Mouse (Mus musculus) urinary bladder, postnatal 25 days (tissue): ENCODE results near the gene Nelfb.

ENCODE experiments used
- DNase-seq: peaks from one replicate; pipeline ENCODE4 v3.0.0; 2022; ENCODE audit warnings: low spot score

Gene Nelfb

GRCm38 (mm10) chr2:25196172-25196954, 14.9 kb downstream of the Nelfb start, which contains the start of gene Tor4a:
Gene Tor4a, minus strand, starts transcription at chr2:25196886.
- peak; percentile 56 for DNase-seq

DNA sequence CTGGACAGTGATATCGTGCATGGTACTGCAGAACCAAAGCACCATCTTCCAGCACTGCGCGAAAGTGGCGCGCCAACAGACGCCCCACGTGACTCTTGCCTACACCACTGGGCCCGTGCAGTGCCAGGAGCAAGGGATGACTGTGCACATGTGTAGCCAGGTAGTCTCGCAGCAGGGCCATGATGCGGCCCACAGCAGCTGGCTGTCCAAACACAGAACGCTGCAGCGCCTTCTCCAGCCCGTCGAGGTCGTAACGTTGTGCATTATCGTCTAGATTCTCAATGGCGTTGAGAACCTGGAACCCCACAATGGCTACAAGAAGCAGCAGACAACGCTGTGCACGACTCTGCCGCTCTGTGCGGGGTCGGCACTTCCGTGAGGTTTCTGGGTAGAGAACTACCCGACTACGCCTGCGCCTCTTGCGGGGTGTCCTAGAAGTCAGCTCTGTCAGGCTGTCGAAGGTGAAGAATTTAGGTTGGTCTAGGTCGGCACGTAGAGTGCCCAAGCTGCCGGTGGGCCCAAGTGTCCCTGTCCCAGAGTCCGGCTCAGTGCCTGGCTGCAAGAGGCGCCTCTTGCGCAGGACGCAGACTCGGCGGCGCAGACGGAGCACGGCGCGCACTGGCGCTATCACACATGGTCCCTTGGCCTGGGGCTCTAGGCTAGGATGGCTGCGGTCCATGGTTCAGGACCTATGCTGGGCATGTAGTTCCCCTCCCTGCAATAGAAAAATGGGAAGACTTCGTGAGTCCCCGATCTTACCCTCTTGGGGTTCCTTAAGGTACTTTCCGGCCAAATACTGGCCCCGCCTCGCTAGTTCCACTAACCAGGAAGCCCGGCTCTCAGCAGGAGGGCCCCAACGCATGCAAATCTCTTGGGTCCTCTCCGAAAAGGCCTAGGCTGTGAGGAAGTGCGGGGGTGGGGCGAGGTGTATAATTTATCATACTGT, 15.8 kb downstream of the Nelfb start:
- peak; percentile 53 for DNase-seq

- DNase-seq = no peak
Measured at GRCm38 (mm10) chr2:25194486-25195171, 16.7 kb downstream of the Nelfb start.

- DNase-seq = no peak
Measured at GRCm38 (mm10) chr2:25194006-25194405, 17.3 kb downstream of the Nelfb start.

- DNase-seq = peak; percentile 72
Measured at GRCm38 (mm10) chr2:25193330-25193770, 17.9 kb downstream of the Nelfb start.

DNA sequence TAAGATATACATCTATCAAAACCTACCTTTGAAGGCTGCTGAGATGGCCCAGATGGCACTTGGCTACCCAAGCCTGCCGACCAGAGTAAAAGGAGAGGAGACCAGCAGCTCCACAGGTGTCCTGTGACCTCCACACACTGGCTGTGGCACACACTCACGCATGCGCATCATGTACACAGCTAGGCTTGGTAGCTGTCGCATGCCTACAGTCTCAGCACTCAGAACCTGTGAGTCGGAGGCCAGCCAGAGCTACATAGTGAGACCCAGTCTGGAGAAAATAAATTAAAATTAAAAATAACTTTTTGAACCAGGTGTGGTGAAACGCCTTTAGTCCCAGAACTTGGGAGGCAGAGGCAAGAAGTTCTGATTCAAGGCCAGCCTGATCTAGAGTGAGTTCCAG, 23.4 kb downstream of the Nelfb start:
- DNase-seq = no peak

DNA sequence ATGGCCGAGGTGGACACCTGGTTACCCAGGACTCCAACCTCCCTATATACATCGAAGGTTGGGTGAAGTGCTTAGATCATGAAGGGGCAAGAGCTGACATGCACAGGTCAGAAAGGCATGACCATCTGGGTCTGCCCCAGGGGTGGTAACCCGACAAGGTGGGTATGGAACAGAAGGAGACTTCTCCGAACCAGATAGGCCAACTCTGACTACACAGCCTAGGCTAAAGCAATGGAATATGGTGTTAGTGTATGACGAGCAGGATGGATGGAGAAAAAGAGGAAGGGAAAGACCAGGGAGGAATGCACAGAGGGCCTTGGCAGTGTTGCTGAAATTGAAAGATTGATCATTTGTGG, 24.7 kb downstream of the Nelfb start:
- DNase-seq = no peak

DNA sequence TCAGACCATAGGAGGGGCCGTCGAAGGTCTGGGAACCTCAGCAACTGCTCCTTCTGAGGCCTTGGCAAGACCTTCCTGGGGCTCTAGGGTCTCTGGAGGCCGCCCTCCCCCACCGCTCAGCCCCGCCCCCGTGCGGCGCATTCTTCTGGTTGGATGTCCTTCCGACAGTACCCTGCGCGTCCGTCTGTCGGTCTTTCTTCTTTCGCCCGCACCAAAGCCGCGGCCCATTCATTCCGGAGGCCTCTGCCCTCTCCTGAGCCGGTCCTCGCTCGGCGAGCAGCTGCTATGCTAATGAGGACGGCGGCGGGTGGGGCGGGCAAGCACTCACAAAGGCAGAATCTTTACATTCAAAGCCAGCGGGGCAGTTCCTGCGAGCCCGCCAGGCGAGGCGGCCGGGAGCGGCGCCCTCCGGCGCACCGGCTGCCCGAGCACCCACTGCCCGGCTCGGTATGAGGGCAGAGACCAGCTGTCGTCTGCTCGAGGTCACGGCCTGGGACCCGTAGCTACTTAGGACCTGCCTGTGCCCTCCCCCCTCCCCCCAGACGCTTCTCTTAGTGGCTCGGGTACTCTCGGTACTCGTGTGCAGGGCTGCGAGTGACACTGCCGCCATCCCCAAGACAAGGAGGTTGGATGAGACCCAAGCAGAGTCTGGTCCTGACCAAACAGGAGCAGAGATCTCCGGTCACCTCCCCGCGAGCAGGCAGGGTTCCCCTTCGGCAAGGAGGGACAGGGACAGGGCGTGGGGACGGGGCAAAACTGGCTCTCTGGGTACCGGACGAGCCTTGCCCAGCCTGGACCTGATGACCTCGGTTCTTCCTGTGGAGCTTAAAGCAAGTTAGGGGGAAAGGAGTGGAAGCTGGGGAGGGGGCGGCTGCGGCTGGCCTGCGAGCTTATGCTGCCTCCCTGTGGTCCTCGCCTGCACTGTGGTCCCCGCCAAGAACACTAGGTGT, 25.4 kb downstream of the Nelfb start:
- peak; percentile 59 for DNase-seq

- no peak for DNase-seq
Measured at GRCm38 (mm10) chr2:25184496-25184895, 26.8 kb downstream of the Nelfb start.

- no peak for DNase-seq
Measured at GRCm38 (mm10) chr2:25183336-25183735, 28.0 kb downstream of the Nelfb start.

DNA sequence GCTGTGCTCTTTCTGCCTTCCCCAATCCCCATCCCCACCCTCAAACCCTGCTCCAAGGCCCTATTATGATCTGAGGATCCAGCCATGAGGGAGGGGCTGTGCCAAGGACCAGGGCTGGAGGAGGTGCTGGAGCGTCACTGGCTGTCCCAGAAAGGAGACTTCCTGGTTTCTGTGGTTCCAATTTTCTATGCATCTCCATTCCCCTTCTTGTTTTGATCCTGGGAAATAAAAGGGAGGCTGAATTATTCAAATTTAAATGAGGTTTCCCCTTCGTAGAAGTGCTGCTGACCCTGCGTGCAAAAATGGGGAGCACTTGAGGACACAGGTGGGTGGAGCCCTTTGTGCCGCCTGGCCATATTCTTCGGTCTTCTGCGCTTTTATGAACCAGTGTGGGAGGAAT, 28.6 kb downstream of the Nelfb start:
- no peak for DNase-seq

DNA sequence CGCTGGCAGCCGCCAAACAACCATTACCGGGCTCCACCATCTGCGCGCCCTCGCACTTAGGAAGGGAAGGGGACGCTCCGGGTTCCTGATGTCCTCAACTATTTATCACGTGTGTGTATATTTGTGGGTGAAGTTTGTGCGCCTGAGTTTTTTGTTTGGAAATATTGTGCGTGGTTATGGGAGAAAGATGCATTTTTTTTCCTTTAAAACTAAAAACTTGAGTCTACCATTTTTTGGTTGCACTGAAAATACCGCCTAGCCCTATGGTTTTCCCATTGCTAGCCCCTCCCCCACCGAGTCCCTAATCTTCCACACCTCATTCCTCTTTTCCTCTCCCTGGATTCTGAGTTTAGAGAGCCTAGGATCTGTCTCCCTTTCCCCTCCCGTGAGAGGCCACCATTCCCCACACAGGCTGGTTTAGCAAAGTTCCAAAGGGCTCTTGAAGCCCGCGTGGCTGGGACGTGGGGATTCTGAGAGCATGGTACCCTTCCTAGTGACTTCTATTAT, 29.3 kb downstream of the Nelfb start:
- no peak for DNase-seq

GRCm38 (mm10) chr2:25180973-25181890, 30.1 kb downstream of the Nelfb start:
- no peak for DNase-seq

- DNase-seq = peak; percentile 90
Measured at GRCm38 (mm10) chr2:25180478-25180903, 30.8 kb downstream of the Nelfb start, which contains the start of gene Nrarp. Gene Nrarp, plus strand, starts transcription at chr2:25180758.

GRCm38 (mm10) chr2:25179566-25180217, 31.6 kb downstream of the Nelfb start:
- DNase-seq = no peak

DNA sequence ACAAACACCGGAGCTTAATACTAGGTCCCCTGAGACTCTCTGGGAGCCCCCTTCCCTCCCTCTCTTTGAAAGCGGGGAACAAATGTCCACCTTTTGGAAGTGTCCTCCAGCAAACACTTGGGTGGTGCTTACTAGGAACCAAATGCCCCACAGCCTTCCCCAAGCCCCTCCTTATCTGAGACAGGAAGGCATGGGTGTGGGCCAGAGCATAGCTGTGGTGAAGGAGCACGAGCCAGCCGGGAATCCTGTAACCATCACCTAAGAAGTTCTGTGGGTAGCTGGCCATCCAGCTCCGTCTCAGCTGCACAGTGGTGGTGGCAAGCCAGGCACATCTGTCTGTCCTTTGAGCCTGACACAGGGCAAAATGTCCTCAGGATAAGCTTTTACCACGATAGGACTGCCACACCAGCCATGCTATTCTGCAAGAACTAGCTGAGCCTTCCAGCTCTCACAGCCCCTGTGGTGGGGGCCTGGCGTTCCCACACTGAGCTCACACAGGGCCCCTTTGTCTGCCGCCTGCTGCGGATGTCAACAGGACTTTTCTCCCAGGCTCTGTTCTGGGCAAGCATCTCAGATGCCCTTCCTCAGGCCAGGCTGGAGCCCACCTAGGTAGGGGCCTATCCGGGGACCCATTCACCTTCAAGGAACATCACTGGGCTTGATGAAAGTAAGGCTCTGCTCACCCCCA, 32.9 kb downstream of the Nelfb start:
- no peak for DNase-seq

DNA sequence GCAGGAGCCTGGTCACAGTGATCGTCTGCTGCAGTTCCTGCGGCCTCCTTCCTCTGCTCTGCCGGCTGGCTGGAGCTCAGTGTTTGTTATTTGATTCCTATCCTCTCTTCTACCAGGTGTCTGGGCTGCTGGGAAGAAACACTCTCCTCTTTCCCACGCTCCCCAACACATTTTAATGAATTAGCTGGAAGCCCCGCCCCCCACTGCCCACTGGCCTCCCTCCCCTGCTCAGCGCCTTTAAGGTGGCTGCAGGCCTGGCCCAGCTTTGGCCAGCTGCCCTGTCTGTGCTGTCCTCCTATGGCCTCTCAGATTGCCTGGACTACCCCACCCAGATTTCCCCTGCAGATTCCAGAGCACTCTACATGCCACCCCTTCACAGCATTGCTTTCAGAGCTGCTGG, 33.6 kb downstream of the Nelfb start:
- no peak for DNase-seq

- DNase-seq = no peak
Measured at GRCm38 (mm10) chr2:25177076-25177475, 34.2 kb downstream of the Nelfb start.

DNA sequence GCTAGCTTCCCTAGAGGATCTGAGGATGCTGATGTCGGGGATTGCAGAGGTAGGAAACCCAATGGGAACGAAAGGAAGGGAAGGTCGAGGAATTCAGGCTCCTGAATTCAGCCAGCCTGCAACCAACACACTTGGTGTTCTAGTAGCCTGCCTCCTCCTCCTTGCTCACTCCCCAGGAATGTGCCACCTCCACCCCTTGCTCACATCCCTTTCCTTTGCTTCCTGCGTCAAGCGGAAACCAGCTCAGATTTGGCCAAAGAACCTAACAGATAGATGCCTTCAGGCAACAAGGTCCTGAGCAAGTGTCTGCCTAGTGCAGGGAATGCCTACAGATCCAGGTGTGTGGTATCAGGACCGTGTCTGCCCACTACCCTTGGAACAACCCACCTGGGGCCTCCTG, 34.7 kb downstream of the Nelfb start:
- no peak for DNase-seq
